In the genomic region with DNA sequence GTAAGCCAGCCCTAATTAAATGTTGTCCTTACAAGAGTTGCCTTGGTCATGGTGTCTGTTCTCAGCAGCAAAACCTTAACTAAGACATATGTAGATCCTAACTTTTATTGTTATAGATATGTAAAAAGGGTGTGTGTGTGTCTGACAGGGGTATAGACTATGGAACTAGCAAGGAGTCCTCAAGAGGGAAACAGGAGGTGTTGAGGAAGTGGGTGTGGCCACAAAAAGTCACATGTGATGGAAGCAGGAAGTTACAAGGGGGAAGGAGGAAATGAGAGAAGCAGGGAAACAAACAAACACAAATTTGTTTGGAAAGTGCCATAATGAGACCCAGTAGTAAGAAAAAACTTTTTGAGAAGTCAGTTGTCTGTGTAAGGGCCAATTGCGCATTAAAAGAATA, we compare ENCODE assay signal across 20 mouse cellular contexts.
"Had no signal": no experiment of that assay in that cellular context is flagged by ENCODE, and none has a peak within 500 bp of the region (broad histone marks: within the 10 kb centered on the region; RNA-seq: fewer than 3 reads in every experiment).

No protein-coding gene starts in this region.

- H3K9me3 ChIP-seq: limb, embryonic 10.5 days; limb, embryonic 13.5 days; liver, embryonic 12.5 days; liver, embryonic 15.5 days; lung, embryonic 15.5 days; megakaryocyte, embryonic 14.5 days; midbrain, embryonic 10.5 days; midbrain, embryonic 13.5 days had no signal

- DNase-seq: kidney, adult 2 months; kidney, postnatal 25 days; layer of hippocampus, adult 9-11 months; liver; lung, adult 18-20 months; lung, postnatal 14 days; thymus, adult 2 months; thymus, postnatal 14 days; thymus, postnatal 4 days had no signal

- H3K36me3 ChIP-seq: limb, embryonic 10.5 days; limb, embryonic 13.5 days; liver, embryonic 12.5 days; liver, embryonic 15.5 days; lung, embryonic 15.5 days; midbrain, embryonic 10.5 days; midbrain, embryonic 13.5 days had no signal

- ATAC-seq: liver, embryonic 12.5 days; midbrain, embryonic 13.5 days; midbrain, embryonic 16.5 days had no signal

- H3K27ac ChIP-seq: kidney, postnatal 0 days; limb, embryonic 10.5 days; limb, embryonic 13.5 days; liver, embryonic 12.5 days; liver, embryonic 15.5 days; midbrain, embryonic 10.5 days; midbrain, embryonic 13.5 days had no signal

- H3K27me3 ChIP-seq: limb, embryonic 13.5 days; lung, embryonic 15.5 days; megakaryocyte, embryonic 14.5 days; midbrain, embryonic 13.5 days had no signal

- H3K4me3 ChIP-seq: layer of hippocampus, adult 2 months; limb, embryonic 10.5 days; limb, embryonic 13.5 days; liver, embryonic 12.5 days; liver, embryonic 15.5 days; lung, embryonic 15.5 days; megakaryocyte, embryonic 14.5 days; midbrain, embryonic 10.5 days; midbrain, embryonic 13.5 days had no signal

- H3K4me1 ChIP-seq: limb, embryonic 10.5 days; limb, embryonic 13.5 days; liver, embryonic 12.5 days; liver, embryonic 15.5 days; lung, embryonic 15.5 days; megakaryocyte, embryonic 14.5 days had no signal

- H3K9ac ChIP-seq: limb, embryonic 13.5 days; liver, embryonic 12.5 days; liver, embryonic 15.5 days; lung, embryonic 15.5 days; midbrain, embryonic 13.5 days had no signal

- H3K4me2 ChIP-seq: limb, embryonic 13.5 days; liver, embryonic 12.5 days; liver, embryonic 15.5 days; lung, embryonic 15.5 days; midbrain, embryonic 13.5 days had no signal
